Mouse (Mus musculus) left cerebral cortex, postnatal 14 days (tissue): ENCODE results near the gene Trim46. TPM values are rescaled to one million over a fixed set of nuclear protein-coding genes. Genes with fewer than 3 reads are reported as not detected.
A peak's percentile ranks its signal among the peaks of the same experiment; 100 is the strongest.

Source experiments
- DNase-seq, 2 experiments: peaks; one replicate each; pipeline ENCODE4 v3.0.0; 2021 to 2022; ENCODE audit warnings: low spot score in 2 of 2, mixed read lengths in 1 of 2
- intact Hi-C: fragments of 180-260 bp; cut with DNase I; formaldehyde crosslinking; loops from one replicate; pipeline ENCODE4 v1.15.1; 2025
- total RNA-seq, 2 experiments: library from RNA; stranded (reverse); gene quantifications; 2 replicates each; pipeline ENCODE4 v1.2.3; 2021

Gene Trim46
- total RNA-seq, 2 experiments from 2014 or later, result 102 to 105 TPM

GRCm38 (mm10) chr3:89243609-89244008 lies 2.5 kb downstream of the Trim46 start:
- peak in 1 of 2 experiments; percentile 67 for DNase-seq

DNA sequence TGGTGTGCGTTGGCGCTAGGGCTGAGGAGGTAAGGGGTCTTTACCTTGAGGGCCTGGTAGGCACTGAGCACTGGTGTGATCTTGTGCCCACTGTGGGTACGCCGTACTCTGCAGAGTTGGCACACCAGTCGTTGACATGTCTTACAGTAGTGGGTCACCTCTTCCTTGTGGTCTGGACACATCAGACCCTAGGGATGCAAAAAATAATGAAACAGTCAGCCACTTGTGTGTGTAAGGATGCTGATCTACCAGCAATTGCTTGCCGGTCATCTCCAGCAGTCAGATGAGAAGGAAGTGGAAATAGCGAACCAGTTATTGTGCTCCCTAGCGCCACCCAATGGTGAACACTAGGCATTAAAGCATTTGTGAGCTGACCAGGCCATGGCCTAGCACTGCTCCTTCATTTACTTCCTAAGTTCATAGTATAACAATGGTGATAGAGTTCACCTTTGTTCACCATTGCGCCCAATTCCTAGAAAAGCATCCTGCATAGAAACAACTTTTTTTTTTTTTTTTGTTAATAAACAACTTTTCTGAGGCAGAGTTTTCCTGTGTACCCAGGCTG lies 3.7 kb downstream of the Trim46 start:
- intact Hi-C loops, result no loop called here
- peak; percentile 54 to 71 for DNase-seq

More at GRCm38 (mm10) chr3:89243609-89244008, 2.5 kb downstream of the Trim46 start:
- intact Hi-C loops, result no loop called here

DNA sequence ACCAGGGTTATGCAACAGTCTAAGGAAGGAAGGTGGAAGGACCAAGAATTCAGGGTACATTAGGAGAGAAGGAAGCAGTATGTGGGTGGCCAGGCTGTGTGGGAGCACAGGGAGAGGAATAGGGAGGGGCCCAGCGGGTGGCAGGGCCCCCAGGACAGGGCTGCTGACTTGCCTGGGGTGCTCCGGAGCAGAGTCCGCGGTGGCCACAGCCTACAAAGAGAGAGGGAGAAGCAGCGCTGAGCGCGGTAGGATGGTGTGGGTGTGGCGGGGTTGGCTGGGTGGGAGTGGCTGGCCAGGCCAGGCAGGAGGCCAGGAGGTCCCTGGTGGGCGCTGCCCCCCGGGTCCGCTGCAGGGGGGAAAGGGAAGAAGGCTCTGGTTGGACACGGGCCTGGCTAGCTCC lies 7.6 kb downstream of the Trim46 start:
- DNase-seq, result no peak
- intact Hi-C loops, result no loop called here

DNA sequence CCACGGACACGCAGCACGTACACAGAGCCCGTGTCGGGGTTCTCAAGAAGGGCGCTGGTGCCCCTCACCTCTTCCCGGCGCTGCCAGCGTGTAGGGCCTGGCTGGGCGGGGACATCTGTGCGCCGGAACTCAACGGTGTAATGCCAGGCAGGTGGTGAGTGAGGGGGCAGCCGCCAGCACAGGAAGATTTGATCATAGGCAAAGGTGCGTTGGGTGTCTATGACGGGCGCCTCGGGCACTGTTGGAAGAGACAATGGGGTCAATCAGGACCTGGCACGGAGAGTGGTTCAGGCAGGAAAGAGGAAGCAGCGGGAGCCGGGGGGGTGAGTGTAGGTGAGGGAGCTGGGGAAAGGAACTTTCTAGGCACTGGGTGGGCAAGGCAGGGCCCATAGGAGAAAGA lies 8.4 kb downstream of the Trim46 start:
- DNase-seq, result no peak
- intact Hi-C loops, result no loop called here

GRCm38 (mm10) chr3:89236516-89236915 lies 9.6 kb downstream of the Trim46 start:
- intact Hi-C loops, result no loop called here
- no peak for DNase-seq

DNA sequence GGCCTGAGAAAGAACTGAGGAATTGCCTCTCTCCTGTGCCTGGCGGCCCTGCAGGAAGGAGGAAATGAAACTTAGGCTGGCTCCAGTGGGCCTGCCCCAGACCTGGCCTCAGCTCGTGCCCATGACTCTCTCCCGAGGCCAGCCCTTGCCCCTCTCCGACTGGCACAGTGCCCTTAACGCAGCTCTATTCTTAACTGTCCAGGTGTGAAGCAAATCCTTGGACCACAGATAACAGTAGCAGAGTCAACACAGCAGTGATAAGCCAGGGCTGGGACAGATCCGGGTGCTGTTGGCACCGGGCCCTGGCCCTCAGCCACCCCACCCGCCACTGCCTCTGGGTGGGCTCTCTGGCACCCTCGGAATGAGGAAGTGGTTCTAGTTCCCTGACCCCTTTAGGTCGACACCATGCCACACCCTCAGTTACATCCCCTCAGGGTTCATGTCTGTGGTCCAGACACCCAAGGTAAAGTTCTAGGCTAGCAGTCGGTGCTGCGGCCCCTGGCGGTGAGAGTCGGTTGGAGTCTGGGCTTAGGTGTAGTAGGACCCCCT lies 12.5 kb downstream of the Trim46 start:
- DNase-seq, result no peak
- intact Hi-C loops, result no loop called here

DNA sequence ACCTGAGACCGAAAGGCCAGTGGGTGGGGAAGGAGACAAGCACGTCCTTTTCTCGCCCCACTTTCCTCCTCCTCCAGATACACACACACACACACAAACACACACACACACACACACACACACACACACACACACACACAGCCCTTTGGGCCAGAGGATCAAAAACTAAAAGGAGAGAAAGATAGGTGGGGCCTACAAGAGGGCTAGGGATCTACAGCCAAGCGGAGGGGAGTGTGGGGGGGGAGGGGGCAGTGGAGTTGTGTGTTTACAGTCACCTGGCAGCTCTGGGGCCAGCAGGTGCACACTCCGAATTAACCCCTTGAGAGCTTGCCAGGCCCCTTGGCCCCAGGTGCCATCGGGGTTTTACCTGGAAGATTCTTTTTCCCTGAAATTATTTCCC lies 13.5 kb downstream of the Trim46 start:
- DNase-seq, result no peak
- intact Hi-C loops, result no loop called here

- intact Hi-C loops, result no loop called here
- DNase-seq, result no peak
Measured at GRCm38 (mm10) chr3:89231772-89232275, 14.3 kb downstream of the Trim46 start.

GRCm38 (mm10) chr3:89231345-89231744 lies 14.8 kb downstream of the Trim46 start:
- intact Hi-C loops, result no loop called here
- no peak for DNase-seq

- intact Hi-C loops, result no loop called here
- no peak for DNase-seq
Measured at GRCm38 (mm10) chr3:89230561-89230960, 15.5 kb downstream of the Trim46 start.

GRCm38 (mm10) chr3:89229276-89229675 lies 16.8 kb downstream of the Trim46 start:
- intact Hi-C loops, result loop anchor here (10.0 kb wide), 1 partner anchor 546 kb away; the partner anchor contains the start of gene Ube2q1
- no peak for DNase-seq

DNA sequence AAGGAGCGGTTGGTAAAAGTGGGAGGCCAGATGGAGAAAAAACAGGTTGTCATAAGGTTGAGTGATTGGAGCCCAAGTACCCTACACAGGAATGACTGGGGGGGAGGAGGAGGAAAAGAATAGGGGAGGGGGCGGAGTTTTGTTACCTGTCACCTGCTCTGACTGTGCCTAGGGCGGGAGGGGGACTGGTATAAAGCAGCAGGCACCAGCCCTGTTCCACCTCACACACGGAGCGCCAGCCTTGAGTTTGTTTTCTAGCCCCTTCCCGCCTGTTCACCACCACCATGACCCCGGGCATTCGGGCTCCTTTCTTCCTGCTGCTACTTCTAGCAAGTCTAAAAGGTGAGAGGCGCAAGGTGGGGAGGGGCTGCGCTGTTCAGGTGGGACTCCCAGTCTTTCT lies 17.3 kb downstream of the Trim46 start, which contains the start of gene Muc1:
Gene Muc1 (plus strand): TSS at position 222 of the 400 bp plus-strand sequence.
- intact Hi-C loops, result loop anchor here (10.0 kb wide), 1 partner anchor 546 kb away; the partner anchor contains the start of gene Ube2q1
- DNase-seq, result no peak

DNA sequence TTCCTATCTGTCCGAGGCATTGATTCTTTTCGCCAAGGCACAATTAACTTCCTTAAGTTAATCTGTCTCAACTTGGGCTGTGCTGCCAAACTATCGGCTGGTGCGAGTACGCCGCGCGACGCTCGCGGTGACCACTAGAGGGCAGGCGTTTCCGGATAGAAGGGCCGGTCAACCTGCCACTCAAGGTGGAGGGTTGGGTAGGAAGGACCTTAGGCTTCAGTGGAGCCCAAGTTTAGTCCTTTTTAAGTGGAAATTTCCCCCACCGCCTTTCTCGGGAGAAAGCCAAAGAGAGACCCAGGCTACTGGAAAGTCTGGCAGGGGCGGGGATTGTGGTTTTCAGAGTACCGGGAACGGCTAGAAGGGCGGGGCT lies 17.9 kb downstream of the Trim46 start:
- intact Hi-C loops, result loop anchor here (10.0 kb wide), 1 partner anchor 547 kb away; the partner anchor contains the start of gene Ube2q1
- peak; percentile 81 to 87 for DNase-seq

DNA sequence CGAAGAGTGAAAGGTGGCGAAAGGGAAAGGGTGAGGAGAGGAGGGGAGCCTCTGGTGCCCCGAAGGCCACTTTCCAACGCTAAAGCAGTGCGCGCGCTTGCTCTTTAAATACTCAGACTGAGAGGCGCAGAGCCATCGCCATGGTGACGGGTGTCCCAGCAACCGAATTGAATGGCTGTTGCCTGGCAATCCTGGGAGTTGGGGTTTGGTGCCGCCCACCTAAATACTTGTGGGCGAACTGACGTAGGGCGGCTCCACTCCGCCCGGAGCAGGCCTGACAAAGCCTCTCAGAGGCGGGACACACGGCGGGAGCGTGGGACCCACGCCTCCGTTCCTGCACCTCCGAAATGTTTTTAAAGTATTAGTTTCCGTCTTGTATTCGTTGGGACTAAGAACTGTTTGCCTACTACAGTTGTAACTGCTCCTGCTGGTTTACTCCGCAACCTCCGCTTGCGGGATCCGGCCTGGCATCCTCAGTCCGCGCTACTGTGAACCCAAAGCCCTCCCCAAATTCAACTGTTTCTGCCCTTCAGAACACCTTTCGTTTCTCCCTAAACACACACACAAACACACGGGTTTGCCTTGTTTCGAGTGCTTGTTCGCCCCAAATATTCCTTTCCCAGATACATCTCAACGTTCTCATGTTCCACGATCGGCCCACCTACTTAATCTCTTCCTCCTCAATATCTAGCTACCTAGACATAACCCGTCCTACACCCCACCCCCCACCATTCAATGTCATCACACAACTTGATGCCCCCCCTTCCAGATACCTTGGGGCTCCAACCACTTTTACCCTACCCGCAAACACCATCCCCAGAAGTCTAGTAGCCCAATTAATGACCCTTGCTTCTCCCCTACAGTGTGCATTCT lies 18.6 kb downstream of the Trim46 start:
- DNase-seq, result peak; percentile 93 to 95
- intact Hi-C loops, result loop anchor here (10.0 kb wide), 1 partner anchor 547 kb away; the partner anchor contains the start of gene Ube2q1

DNA sequence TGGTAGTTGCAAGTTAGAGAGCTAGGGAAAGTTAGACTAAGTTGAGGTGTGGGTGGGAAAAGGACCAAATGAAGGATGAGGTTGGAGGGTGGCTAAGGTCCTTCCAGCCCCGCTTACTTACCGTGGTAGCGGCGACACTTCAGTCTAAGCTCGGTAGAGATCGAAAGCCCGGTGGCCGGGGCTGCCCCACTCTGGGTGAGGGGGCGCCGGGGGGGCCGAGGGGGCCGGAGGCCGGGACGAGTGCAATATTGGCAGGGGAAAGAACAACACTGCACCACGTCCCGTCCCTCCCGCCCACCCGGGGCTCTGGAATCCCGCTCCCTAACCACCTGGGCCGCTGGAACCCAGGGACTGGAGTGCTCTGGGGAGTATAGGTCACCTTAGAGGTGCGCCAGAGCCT lies 19.2 kb downstream of the Trim46 start, which contains the start of gene Mtx1:
Gene Mtx1 (minus strand): TSS at position 189 of the 400 bp plus-strand sequence.
- DNase-seq, result no peak
- intact Hi-C loops, result loop anchor here (10.0 kb wide), 1 partner anchor 548 kb away; the partner anchor contains the start of gene Ube2q1

- no peak for DNase-seq
- intact Hi-C loops, result loop anchor here (10.0 kb wide), 1 partner anchor 548 kb away; the partner anchor contains the start of gene Ube2q1
Measured at GRCm38 (mm10) chr3:89226361-89226760, 19.7 kb downstream of the Trim46 start.

- DNase-seq, result peak in 1 of 2 experiments; percentile 55
- intact Hi-C loops, result loop anchor here (10.0 kb wide), 1 partner anchor 549 kb away; the partner anchor contains the start of gene Ube2q1
Measured at GRCm38 (mm10) chr3:89225918-89226317, 20.2 kb downstream of the Trim46 start.

- DNase-seq, result no peak
- intact Hi-C loops, result loop anchor here (10.0 kb wide), 1 partner anchor 549 kb away; the partner anchor contains the start of gene Ube2q1
Measured at GRCm38 (mm10) chr3:89225321-89225815, 20.7 kb downstream of the Trim46 start.

DNA sequence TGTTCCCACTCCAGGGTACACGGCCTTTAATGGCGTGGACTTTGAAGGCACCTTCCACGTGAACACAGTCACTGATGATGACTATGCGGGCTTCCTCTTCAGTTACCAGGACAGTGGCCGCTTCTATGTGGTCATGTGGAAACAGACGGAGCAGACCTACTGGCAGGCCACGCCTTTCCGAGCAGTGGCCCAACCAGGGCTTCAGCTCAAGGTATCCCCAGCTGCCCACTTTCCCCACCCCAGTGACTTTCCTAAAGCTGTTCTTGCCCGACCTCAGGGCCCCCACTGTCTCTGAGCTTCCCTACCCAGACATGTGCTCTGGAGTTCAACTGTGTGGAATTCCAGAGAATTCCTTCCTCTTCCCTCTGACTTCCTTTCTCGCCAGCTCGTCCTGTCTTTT lies 21.3 kb downstream of the Trim46 start:
- DNase-seq, result no peak
- intact Hi-C loops, result loop anchor here (10.0 kb wide), 1 partner anchor 550 kb away; the partner anchor contains the start of gene Ube2q1
